Mouse (Mus musculus): Measurements from ENCODE around the gene Gtf3a. TPM values are rescaled to one million over a fixed set of nuclear protein-coding genes. Genes with fewer than 3 reads are reported as not detected.
A peak's percentile ranks its signal among the peaks of the same experiment; 100 is the strongest.
"Not testable (repeated sequence)": the region's sequence is repeated elsewhere in the genome, so short reads cannot be mapped to it uniquely, and the experiment has no call there.

The Gtf3a gene
- total RNA-seq, 1 experiment from 2014 or later: 155 TPM

DNA sequence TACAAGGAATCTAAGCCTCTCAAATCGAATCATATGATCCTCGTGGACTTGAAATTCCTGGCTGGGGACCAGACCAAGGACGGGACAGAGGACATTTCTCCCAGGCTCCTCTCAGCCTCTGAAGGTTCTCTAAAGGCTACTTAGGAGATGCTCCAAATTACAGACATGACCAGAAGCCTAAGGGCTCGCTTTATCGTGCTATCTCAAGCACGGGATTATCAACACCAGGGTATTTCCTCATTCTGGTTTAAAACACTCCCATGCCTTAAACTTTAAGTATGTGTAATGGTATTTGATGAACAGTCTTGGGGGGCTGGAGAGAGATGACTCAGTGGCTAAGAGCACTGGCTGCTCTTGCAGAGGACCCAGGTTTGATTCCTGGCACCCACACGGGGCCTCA, 17.0 kb upstream of the Gtf3a start:
- ATAC-seq (replicated peaks in 1 of 2; ENCODE audit: insufficient read depth in 1 of 2, low FRiP score in 2 of 2, low TSS enrichment in 1 of 2, low read depth in 1 of 2, poor library complexity in 2 of 2, severe bottlenecking in 2 of 2): no peak

DNA sequence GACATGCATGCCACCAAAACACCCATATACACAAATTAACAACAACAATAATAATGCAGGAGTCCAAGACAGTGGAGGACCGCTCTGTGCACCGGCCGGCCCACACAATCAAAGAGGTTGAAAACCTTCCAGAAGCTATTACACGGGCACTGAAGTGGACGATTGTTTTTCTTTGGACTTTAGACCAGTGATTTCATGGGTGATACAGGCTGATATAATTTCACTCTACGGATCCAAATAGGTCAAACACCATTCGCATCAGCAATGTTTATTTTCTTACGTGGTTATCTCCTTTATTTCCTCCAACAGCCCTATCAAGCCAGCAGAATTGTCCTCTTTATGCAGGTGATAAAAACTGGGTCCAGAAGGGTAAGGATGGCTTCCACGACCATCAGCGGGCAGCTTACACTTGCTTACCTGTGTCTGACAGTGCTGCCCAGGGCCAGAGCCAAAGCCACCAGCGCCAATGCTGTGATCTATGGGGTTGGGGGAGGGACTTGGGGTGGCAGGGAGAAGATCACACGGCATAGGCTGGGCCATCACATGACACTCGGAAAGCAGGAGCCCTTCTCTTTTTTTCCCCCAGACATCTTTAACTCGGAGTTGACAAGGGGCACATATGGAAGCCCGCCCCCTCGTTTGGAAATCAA, 16.4 kb upstream of the Gtf3a start:
- ATAC-seq (replicated peaks in 1 of 2; ENCODE audit: insufficient read depth in 1 of 2, low FRiP score in 2 of 2, low TSS enrichment in 1 of 2, low read depth in 1 of 2, poor library complexity in 2 of 2, severe bottlenecking in 2 of 2): no peak

DNA sequence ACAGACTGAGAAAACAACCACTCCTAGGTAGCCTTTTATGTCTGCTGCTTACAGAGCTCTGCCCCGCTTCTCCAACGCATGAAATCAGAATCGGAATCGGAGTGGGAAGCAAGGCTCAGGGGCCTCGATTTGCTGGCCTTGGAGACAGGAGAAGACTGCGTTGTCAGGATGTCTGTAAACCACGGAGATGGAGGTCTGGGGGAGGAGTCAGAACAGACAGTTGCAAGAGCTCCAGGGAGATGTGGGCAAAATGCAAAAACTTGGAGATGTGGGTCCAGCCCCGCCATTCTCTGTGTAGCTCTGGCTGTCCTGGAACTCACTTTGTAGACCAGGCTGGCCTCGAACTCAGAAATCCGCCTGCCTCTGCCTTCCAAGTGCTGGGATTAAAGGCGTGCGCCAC, 15.0 kb upstream of the Gtf3a start:
- ATAC-seq (replicated peaks in 1 of 2; ENCODE audit: insufficient read depth in 1 of 2, low FRiP score in 2 of 2, low TSS enrichment in 1 of 2, low read depth in 1 of 2, poor library complexity in 2 of 2, severe bottlenecking in 2 of 2): no peak

DNA sequence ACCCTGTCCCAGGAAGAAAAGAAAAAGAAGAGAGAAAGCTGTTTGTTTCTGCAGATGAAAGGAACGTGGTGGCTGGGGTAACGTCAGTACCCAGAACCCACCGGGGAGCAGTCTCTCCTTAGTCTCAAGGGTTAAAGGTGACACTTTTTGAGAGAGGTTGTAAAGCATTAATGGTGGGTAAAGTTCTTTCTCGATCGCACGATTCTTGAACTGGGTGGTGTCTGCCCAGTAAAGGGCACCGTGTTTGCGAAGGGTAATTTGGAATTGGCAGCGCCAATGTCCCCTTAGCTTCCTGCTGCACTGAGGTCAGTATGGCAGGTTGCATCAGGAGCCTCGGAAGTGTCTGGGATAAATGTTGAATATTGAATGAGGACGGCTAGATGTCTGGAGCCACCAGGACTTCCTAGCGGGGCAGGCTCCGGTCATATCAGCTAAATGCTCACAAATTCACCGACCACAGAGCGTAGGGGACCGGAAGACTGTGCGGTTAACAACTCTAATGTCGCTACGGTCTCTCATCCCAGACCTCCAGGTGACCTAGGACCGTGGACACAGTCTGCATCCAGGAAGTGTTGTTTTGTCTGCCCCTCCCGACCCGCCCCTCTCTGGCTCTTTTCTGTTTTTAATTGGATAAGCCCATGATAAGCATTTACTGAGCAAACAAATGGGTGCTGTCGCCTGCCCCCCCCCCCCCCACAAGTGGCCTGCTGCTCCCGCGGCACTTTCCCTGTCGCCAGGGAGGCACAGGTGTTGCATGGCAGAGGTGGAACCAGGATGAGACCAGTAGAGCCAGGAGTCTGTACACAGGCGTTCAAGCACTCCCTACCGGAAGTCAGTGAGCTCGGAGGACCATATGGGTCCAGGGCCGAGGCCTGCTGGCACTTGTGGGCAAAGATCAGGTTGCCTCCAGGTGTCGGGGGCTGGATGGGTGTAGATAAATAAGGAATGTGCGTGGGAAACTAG, 10.6 kb upstream of the Gtf3a start:
- ATAC-seq (replicated peaks in 1 of 2; ENCODE audit: insufficient read depth in 1 of 2, low FRiP score in 2 of 2, low TSS enrichment in 1 of 2, low read depth in 1 of 2, poor library complexity in 2 of 2, severe bottlenecking in 2 of 2): no peak

DNA sequence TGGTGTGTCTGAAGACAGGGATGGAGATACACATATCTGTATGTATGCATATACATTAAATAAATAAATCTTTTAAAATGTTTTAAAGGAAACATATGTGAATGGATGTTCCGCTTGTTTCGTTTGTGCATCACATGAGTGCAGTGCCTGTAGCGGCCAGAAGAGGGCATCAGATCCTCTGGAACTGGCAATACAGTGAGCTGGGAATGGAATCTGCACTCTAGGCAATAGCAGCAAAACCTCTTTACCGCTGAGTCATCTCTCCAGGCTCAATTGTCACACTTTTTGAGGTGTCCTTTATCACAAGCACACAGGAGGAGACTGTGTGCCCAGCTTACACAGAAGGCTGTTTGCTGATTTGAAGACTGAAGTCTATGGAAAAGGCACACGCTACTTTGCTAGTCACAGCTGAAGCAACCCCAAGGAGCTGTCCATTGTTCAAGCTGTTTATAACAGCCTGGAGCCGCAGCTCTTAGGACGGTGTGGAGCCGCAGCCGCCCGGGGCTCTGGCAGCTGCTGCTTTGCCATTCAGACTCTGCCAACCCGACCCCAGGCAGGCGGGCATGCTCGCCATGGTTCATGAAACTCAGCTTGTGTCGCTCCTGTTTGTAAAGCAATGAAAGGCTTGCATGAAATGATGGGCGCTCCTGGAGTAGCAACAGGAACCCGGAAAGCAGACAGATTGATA, 9.2 kb upstream of the Gtf3a start:
- no peak for ATAC-seq (replicated peaks in 1 of 2; ENCODE audit: insufficient read depth in 1 of 2, low FRiP score in 2 of 2, low TSS enrichment in 1 of 2, low read depth in 1 of 2, poor library complexity in 2 of 2, severe bottlenecking in 2 of 2)

DNA sequence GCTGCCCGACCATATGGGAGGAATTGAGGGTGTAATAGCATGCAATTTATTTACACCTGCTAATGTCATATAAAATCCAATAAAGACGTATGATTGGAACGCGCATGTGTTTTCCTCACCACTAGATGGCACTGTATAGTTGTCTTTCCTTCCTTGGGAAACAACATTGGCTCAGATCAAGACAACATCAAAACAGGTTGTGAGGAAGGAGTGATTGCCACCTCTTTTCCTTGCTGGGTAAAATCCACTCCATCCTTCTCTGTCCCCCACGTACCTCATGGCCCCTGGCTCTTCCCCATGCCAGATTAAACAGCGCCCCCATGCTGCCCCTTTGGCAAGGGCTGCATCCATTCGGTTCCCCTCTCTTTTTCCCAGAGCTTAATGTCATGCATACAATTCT, 8.2 kb upstream of the Gtf3a start:
- ATAC-seq (replicated peaks in 1 of 2; ENCODE audit: insufficient read depth in 1 of 2, low FRiP score in 2 of 2, low TSS enrichment in 1 of 2, low read depth in 1 of 2, poor library complexity in 2 of 2, severe bottlenecking in 2 of 2): peak; percentile 9 to 59; a peak in 1 of 4 replicates

DNA sequence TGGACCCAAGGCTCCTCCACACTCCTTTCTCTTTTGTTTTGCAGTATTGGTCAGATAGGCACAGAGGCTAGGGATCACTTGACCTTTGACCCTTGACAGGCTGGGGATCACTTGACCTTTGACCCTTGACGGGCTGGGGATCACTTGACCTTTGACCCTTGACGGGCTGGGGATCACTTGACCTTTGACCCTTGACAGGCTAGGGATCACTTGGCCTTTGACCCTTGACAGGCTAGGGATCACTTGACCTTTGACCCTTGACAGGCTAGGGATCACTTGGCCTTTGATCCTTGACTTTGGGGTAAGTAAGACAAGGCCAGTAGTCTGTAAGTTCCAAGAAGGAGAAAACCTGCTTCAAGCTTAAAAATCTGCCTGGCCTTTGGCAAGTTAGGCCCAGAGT, 6.5 kb upstream of the Gtf3a start:
- ATAC-seq (replicated peaks in 1 of 2; ENCODE audit: insufficient read depth in 1 of 2, low FRiP score in 2 of 2, low TSS enrichment in 1 of 2, low read depth in 1 of 2, poor library complexity in 2 of 2, severe bottlenecking in 2 of 2): not testable (repeated sequence)

DNA sequence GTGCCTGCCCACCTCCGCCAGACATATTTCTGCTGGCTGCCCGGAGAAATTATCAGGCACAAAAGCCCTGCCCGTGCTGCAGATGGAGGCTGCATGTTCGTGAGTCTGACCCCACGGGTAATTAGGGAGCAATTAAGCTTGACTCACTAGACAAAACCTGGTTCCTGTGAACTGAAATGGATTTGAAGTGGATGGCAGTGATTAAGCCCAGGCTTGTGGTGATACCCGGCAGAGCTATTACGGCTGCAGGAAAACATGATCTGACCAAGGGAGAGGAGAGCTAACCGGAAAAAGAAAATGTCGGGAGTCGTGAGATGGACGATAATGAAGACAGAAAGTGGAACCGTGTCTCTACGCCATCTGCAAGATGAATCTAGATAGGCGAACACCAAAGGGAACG, 5.5 kb upstream of the Gtf3a start:
- no peak for ATAC-seq (replicated peaks in 1 of 2; ENCODE audit: insufficient read depth in 1 of 2, low FRiP score in 2 of 2, low TSS enrichment in 1 of 2, low read depth in 1 of 2, poor library complexity in 2 of 2, severe bottlenecking in 2 of 2)

DNA sequence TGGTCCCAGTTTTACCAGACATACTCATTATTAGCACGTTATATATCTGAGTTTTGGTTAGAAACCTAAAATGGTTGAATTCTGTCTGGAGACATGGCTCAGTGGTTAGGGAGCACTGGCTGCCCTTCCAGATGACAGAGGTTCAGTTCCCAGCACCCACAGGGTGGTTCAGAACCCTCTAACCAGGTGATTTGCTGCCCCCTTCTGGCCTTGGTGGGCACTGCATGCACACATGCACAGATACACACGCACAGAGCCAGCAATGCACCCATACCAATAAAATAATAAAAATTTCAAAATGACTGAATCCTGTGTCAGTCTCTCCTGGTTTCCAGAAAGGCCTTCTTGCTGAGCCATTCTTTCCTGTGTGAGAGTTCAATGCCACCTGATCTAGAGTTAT, 3.9 kb upstream of the Gtf3a start:
- ATAC-seq (replicated peaks in 1 of 2; ENCODE audit: insufficient read depth in 1 of 2, low FRiP score in 2 of 2, low TSS enrichment in 1 of 2, low read depth in 1 of 2, poor library complexity in 2 of 2, severe bottlenecking in 2 of 2): no peak

DNA sequence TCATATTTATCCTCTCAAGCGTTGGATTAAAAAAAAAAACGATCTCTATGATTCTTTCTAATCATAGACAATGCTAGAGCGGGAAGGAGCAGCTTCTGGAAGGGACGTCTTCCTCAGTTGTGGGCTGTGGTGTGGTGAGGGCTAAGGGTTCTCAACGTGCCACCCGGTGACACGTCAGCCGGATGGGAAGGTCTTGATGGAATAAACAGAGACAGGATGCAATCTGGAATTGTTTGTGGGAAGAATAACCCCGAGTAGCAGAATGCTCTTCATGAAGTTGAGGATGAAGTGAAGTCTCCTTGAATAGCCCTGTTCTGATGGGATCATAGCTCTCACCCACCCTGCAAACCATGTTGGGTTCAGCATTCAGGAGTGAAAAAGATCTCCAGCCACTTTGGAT, 1.8 kb upstream of the Gtf3a start:
- ATAC-seq (replicated peaks in 1 of 2; ENCODE audit: insufficient read depth in 1 of 2, low FRiP score in 2 of 2, low TSS enrichment in 1 of 2, low read depth in 1 of 2, poor library complexity in 2 of 2, severe bottlenecking in 2 of 2): no peak

DNA sequence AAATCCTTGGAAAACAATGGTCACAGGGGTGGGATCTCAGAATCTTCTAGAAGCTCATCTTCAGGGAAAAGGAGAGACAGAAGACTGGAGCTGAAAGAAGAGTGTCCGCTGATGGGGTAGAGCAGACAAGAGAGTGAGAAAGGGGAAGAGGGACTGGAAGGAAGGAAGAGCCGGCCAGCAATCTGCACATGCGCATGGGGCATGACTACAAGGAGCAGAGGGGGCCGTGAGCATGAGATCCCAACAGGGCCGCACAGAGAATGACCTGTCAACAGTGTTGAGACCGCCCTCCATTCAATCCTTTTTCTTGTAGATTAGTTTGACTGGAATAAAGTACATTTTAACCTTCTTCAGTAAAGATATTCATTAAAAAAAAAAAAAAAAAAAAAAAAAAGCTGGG, 960 bp upstream of the Gtf3a start:
- no peak for ATAC-seq (replicated peaks in 1 of 2; ENCODE audit: insufficient read depth in 1 of 2, low FRiP score in 2 of 2, low TSS enrichment in 1 of 2, low read depth in 1 of 2, poor library complexity in 2 of 2, severe bottlenecking in 2 of 2)

DNA sequence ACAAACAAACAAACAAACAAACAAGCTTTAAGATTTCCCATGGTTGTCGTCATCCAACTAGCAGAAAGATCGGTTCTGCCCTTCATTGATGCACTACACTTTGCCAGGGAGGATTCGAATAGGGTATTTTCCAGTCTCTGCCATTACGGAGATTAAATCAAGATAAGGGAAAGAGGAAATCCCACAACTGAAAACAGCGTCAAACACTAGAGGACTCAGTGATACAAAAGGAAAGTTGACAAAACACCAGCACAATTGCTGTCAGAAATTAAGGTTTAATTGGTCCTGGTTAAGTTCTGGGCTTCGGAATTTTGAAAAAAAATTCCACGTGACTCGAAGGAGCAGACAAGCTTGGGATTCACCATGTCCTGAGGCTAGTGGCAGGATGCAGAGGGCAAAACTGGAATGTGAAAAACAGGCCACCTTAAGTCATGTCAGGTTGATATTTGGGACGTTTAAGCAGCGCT, 383 bp upstream of the Gtf3a start:
- ATAC-seq (replicated peaks in 1 of 2; ENCODE audit: insufficient read depth in 1 of 2, low FRiP score in 2 of 2, low TSS enrichment in 1 of 2, low read depth in 1 of 2, poor library complexity in 2 of 2, severe bottlenecking in 2 of 2): peak in 1 of 2 experiments; percentile 5; a peak in 1 of 4 replicates

DNA sequence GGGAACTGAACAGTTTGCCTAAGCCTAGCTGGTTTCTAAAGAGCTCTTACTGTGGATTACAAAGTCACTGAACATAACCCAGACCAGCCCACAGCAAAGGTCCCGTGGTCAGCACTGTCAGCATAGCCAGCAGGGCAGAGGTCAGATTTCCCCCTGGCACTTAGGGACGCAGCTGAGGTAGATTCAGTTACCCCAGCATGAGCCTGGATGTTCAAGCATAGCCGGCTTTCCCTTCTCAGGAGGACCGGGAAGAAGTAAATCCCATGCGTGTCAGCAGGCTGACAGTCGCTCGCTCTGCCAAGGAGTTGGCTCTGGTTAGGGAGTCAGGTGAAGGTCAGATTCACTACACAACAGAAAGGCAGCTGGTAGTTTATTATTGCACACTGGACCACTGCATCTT, 6.1 kb downstream of the Gtf3a start:
- no peak for ATAC-seq (replicated peaks in 1 of 2; ENCODE audit: insufficient read depth in 1 of 2, low FRiP score in 2 of 2, low TSS enrichment in 1 of 2, low read depth in 1 of 2, poor library complexity in 2 of 2, severe bottlenecking in 2 of 2)

DNA sequence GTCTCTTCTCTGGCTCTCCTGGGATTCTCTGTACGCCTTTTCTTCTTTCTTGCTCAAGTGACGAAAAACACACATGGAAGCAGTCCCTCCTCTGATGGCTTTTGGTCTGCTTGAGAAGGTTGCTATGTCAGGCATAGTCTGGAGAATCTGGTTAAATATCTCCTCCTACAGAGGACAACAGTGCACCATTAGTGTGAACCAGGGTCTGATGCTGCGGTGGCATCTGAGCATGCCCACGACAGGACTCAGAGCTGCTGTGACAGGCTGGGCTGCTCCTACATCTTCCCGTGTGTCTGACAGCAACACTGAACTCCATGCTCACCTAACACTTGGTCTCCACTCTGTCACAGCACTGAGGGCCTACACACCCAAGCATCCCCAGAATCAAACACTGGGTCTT, 7.2 kb downstream of the Gtf3a start:
- ATAC-seq (replicated peaks in 1 of 2; ENCODE audit: insufficient read depth in 1 of 2, low FRiP score in 2 of 2, low TSS enrichment in 1 of 2, low read depth in 1 of 2, poor library complexity in 2 of 2, severe bottlenecking in 2 of 2): no peak

DNA sequence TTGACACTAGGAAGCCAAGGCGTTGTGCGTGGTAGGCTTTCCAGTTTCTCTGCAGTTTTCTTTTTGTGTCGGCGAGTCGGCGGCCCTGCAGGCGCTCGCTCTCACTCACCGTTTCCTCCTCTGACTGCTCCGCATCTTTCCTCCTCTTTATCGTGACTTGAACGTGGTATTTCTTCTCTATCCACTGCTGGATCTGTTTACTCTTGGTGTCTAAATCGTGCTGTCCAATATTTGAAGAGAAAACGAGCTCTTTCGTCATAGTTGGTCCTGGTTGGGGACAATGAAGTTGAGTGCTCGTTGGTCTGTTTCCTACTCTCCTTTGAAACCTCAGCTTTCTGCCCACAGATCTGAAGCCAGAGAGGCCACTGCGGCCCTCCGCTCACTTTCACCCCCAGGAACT, 8.2 kb downstream of the Gtf3a start:
- ATAC-seq (replicated peaks in 1 of 2; ENCODE audit: insufficient read depth in 1 of 2, low FRiP score in 2 of 2, low TSS enrichment in 1 of 2, low read depth in 1 of 2, poor library complexity in 2 of 2, severe bottlenecking in 2 of 2): no peak

DNA sequence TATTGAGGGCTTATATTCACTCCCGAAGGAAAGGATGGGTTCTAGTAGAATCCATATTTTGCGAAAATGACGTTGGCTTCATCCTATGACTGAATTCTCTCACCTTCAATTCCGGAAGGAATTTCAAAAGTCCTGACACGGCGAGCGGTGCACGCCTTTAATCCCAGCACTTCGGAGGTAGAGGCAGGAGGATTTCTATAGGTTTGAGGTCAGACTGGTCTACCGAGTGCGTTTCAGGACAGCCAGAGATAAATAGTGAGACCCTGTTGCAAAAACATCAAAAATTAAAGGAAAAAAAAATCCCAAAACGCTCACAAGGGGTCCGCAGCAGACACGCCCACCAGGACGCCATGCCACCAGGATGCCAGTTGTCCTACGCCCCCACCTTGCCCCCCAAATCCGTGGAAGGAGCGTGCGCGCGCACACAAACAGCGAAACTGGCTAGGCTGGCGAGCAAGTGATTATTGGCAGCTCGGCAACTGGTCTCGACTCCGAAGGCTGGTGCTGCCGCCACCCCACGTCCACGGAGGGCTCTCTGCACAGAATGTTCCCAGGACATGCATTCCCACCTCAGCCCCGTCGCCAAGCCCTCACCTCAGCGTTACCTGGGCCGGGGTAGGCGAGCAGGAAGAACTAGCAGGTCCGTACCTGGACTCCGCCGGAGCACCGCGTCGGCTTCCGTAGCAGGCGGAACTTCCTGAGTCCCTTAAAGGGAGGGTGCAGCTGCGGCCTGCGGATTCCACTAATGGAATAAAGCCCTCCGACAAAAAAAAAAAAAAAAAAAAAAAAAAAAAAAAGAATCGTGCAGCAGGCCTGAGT, 14.9 kb downstream of the Gtf3a start, which contains the start of gene Mtif3:
TSS of gene Mtif3 (minus strand) at position 683 of the 819 bp plus-strand sequence.
- ATAC-seq (replicated peaks in 1 of 2; ENCODE audit: insufficient read depth in 1 of 2, low FRiP score in 2 of 2, low TSS enrichment in 1 of 2, low read depth in 1 of 2, poor library complexity in 2 of 2, severe bottlenecking in 2 of 2): peak; percentile 86 to 94

DNA sequence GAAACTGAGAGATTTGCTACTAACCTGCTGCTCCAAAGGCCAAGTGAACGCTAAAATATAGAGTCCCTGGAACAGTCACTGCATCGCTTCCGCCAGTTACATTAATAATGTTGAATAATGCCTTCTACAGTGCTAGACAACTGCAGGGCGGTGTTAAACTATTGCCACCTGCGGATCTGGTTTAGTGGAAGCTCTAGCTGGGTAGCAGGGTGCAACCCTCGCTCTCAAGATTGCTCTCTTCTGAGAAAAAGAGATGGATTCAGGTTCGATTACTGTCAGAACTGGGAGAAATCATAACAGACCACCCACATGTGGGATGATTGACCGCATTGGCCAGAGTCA, 15.5 kb downstream of the Gtf3a start:
- no peak for ATAC-seq (replicated peaks in 1 of 2; ENCODE audit: insufficient read depth in 1 of 2, low FRiP score in 2 of 2, low TSS enrichment in 1 of 2, low read depth in 1 of 2, poor library complexity in 2 of 2, severe bottlenecking in 2 of 2)
